Mouse (Mus musculus) induced T-regulatory cell, adult 2 months (primary cell): Measurements from ENCODE around the gene Lipm.

ENCODE experiments used
- DNase-seq: peaks from one replicate; pipeline ENCODE4 v3.0.0-alpha.2; 2012; ENCODE audit warnings: low read depth

The Lipm gene

DNA sequence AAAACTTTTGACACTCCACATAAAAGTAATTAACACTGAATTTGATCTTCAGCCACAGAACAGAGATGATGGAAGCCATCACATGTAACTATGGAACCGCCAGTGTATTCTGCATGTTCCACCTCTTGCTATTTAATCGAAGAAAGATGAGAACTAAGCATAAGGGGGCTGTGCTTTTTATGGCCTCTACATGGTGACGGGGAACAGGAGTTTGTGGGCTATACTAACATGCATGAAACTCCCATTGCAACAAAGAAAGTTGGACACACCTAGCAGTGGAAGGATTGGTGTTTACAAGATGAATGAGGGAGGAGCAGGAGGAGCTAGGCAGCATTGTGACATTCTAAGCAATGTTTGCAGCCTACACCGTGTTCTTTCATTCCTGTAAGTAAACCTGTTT lies at the start of gene Lipm:
TSS of gene Lipm (plus strand) at position 301 of the 400 bp plus-strand sequence.
- DNase-seq: no peak

DNA sequence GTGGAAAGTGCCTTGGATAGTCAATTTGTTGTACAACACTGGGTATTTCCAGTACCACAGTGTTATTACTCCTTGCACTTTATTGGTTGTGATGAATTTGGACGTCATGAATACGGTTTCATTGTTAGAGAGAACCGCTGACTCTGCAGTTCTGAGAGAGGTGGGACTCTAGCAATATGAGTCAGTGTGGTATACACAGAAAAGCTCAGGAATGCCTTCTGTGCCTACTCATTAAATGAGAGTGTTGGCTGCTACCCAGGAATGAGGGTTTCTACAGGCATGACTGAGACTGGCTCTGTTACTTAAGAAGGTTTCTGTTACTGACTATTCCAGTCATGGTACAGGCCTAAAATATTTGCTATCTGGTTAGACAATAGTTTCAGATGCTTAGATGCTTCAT lies 49.2 kb upstream of the Lipm start:
- DNase-seq: no peak

DNA sequence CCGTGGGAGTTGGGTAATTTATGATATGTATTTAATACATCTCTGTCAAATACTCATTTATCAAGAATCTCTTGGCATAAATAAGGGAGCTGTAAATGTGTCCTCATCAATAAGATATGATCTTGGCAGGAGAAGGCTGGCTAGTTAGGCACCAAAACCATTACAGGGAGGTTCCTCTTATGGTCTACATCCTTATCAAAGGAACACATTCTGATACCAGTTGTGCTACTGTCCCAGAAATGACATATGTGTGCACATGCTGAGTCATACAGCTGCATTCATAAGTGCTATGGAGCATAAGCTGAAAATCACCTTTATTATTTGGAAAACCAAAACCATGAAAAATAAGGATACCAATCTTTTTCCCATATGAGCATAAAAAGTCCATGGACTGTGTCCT lies 37.2 kb upstream of the Lipm start:
- no peak for DNase-seq

DNA sequence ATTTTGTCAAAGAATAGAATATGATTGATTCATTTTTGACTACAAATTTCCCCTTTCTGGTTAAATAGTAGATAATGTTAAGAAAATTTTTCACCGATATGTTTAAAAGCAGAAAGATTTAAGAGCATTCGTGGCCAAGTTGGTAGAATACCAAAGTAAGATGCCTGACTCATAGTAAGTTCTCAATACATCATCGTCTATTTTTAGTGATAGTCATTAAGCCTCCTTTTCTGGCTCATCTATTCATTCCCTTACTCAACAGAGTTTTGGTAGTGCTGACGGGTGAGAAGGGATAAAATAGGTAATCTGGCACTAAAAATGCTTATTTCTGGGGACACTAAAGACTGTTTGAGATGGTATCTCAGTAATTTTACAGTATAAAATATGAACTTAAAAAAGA lies 36.7 kb upstream of the Lipm start:
- DNase-seq: no peak

DNA sequence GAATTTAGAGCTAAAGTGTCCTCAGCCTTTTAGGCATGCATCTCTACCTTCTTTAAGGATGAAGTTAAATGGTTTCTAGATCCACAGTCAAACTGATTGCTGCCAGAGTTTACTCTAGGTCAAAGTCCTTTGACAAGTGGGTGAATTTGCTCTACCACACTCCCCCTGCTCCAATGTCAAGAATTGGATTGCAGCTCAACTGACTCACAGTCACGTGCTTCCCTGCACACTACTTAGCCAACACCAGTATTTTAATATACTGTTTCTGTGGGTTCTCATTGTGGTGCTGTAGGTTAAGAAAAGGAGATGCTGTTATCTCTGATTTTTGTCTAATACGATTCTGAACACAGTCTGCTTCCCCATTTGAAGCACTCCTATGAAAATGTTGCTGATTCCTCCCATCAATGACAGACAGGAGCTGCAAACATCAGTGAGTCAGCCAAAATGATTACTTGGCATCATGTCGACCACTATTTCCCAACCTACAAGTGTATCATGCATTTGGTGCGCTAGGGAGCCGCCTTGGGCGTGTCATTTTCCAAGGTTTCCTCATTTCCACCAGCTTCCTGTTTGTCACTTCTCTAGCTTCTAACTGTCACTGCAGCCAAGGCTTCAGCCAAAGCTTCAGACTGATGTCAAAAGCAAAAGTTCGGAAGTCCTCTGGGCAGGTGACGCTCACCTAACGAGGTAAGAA lies 33.8 kb upstream of the Lipm start, which contains the start of gene Lipn:
TSS of gene Lipn (plus strand) at position 580 of the 694 bp plus-strand sequence.
- no peak for DNase-seq

DNA sequence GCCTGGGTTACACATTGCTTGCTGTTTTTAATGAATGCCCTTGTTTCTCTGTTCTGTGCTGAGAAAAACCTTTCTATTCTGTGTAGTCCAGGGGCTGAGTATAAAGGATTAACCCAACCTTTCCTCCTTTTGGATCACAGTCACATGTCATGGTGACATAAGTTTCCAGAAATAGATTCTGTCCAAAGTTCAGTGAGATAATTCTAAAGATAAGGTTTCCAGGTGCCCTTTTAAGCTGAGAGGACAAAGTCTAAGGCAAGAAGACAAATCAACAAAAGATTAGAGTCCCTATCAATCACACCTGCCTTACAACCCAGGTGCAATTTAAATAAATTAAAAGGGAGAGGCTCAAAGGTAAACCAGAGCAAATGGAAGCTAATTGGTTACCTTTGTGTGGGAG lies 26.5 kb upstream of the Lipm start:
- DNase-seq: no peak

DNA sequence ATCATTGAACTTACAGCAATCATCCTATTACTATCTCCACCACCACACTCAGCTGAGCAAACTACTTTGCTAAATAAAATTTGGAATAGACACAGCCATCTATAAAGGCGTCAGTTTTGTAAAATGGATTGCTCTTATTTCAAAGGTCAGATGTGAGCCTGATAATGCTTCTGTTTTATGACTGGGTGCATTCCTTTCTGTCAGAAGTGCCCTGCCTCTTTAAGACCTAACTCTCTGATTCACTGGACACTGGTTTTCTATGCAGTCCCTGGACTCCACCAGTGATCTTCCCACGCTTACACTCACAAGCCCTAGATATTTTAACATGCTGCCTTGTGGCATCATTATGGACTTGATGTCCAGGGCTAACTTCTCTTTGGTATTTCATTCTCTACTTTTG lies 22.6 kb upstream of the Lipm start:
- DNase-seq: no peak

DNA sequence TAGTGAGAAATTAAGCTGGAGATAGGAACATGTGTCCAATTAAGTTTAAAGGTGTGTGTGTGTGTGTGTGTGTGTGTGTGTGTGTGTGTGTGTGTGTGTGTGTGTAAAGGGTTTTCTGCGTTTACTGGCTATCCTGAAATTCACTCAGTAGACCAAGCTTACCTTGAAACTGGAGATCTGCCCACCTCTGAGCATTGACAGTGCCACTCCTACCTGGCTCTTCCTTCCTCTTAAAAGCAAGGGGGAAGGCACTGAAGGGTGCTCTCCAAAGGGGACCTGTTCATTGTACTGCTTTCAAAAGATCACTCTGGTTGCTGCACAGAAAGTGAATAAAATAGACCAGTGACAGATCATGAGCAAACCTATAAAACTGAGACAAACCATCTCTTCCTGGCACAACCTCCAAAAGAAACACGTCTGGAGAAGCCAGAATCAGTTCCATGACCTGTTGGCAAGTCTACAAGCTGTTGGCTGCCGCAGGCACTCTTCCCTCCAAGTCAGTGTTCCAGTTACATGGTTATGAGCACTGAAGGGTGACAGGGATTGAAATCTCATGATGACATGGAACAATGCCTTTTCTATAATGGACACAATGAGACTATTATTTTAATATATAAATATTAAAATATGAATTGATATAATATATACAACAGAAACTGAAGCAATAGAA lies 11.6 kb upstream of the Lipm start:
- no peak for DNase-seq

DNA sequence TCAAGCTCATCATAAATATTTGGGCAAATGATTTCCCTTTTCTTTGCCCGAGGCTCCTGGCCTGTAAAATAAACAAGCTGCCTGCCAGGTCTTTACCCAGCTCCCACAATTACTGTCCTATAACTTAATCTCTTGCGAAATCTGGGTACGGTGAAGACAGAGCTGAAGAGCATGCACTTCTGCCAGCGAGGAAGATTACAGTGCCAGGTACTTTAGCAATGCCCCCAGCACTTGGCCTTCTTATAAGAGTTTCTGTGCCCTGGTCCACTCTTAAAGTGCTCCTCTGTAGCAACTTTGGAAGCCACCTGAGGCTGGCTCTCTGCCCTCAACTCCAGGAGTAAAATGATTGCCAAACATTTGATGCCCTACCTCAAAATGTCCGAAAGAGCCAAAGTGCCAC lies 5.4 kb upstream of the Lipm start:
- DNase-seq: no peak

DNA sequence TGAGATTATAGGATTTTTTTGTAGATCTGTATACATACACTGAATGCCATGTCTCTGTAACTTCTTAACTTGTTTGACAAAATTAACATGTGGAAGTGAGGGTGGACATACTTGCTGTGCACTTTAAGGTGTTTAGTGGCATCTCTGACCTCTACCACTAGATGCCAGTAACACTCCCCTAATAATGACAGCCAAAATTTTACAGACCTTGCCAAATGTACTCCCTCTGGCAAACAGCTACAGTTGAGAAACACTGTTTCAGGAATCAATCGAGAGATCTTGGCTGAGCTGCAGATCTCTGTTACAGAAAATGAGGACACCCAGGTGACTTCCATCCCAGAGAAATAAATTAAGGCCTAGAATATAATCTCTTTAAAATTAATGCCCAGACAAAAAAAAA lies 4.5 kb upstream of the Lipm start:
- DNase-seq: peak; percentile 7

DNA sequence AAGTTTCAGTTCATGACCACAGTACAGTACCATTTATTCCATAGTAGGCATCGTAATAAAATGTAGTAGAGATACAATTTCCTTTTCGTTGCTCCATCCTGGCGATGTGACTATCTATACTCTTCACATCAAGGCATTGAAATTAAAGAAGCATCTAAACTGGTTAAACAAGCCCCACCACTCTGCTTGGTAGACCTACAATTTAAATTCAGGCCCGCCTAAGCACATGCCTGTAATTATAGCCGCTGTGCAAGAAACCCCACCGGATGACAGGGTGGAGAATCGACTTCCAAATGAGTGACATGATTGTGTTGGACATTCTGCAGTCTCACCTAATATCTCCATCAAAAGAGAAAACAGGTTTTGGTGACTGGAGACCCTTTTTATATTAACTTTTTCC lies 1.2 kb downstream of the Lipm start:
- DNase-seq: no peak

DNA sequence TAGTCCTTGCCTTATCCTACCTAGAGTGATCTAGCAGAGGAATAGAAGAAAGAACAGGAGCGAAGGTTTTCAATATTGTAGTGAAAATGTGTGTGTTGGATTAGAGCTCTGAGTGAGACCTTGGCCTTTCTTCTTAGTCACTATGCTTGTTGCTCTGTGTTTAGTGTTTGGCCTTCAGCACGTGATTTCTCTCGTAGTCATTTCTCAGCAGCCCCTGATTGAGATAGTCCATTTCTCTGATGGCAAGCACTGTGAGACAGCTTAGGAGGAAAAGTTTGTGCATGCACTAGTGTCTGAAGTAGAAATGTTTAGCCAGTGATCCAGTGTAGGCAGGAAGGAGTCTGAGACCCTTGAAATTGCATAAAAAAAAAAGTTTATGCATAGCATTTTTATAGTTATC lies 4.1 kb downstream of the Lipm start:
- no peak for DNase-seq

DNA sequence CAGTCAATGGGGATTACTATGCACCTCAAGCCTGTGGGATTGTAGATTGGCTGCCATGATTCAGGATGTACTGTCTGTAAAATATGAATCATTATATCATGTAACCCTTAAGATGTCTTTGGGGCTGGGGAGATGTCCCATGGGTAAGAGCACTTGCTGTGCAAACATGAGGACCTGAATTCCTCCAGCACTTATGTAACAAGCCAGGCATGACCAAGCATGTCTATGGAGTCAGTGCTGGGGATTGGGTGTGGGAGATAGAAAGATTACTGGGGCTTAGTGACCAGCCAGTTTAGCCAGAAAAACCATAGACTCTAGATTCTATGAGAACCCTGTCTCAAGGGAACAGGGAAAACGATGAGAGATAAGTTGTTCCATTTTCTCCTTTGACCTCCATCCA lies 18.4 kb downstream of the Lipm start:
- DNase-seq: no peak

DNA sequence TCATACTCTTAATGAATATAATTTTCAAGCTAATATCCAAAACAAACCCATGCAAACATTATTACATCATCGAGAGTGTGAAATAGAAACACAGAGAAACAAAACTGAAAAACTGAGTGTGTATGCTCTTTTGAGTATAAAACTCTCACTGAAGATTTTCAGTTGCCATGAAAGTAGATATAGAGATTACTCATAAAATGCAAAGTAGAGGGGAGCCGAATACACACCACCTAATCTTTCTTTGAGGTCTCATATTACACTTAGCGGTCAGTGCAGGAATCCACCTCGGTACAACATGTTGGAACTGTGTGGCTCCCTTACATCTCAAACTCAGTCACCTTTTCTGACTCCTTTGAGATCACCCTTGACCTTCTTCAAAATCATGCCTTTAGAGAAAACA lies 18.9 kb downstream of the Lipm start:
- peak; percentile 34 for DNase-seq

DNA sequence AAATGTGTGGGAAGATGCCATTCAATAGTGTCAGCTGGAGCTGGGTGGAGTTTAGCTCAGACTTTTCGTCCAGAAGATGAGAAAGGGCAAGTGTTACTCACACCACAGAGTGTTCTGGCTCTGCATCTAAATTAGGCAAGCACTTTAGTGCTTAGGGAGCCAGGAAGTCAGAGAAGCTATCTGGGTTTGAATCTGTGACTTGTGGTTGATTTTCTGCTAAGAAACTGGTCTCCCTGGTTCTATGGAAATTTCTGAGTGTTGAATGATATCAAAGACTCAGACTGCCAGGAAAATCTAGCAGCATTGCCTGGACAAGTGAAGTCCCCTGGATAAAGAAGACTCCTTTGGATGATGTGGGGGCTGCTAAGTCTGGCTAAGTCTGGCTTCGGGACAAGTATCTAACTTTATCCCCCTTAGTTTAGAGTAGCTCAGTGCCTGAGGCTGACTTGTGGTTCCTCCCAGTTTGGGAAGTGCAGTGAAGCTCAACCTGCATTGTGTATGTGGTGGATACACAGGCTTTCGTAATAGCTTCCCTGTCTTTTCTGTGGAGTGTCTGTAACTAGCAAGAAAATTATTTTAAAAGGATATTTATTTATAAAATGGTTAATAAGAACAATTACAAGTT lies 19.5 kb downstream of the Lipm start:
- peak; percentile 45 for DNase-seq

DNA sequence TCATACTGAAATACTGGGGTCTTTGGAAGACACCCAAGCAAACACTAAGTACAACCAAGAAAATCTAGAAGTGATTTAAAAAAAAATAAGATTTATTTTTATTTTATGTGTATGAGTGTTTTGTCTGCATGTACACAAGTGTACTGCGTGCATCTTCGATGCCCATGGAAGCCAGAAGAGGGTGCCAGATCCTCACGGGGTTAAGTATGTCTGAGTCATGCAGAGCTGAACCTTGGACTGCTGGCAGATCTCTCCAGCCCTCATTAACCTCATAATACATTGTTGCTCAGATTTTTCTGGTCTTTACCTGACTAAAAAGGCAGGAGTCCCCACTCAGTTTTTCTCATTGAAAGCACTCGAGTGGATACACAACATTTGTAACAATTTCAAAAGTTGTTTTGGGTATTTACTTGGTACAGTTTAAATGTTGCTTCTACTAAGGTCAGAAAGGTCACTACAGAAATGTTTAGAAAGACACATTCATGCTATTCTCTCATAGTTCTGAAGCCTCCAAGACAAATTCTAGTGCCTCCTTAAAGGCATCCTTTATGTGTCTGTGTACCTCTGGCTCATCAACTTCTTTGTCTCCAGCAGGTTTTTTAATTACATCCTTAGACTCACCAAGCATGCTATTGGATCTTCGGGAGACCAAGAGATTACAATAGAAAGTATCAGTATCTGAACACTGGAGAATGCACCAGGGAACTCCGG lies 38.1 kb downstream of the Lipm start:
- no peak for DNase-seq

DNA sequence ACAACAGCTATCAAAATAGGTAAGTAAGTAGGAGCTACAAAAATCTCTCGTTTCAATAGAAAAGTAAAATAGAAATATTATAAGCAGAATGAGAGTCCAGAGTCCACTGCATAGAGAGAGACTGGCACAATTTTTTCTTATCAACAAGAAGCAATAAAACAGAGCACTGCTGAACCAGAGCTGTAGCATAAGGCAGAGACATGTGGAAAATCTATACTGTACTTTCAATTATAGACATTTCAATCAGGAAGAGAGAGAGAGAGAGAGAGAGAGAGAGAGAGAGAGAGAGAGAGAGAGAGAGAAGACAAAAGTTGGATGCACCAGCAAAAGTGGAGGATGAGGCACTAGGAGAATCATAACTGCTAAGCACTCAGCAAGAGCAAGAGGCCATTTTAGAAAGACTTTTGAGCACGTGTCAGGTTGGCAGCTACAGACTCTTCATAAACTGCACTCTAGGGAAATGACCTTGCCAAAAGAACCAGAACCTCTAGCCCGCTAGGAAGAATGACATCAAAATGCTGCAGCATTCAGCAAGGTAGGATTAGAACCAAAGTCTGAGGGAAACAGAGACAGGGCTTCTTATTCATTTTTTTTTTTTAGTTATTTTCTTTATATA lies 38.8 kb downstream of the Lipm start:
- DNase-seq: no peak

DNA sequence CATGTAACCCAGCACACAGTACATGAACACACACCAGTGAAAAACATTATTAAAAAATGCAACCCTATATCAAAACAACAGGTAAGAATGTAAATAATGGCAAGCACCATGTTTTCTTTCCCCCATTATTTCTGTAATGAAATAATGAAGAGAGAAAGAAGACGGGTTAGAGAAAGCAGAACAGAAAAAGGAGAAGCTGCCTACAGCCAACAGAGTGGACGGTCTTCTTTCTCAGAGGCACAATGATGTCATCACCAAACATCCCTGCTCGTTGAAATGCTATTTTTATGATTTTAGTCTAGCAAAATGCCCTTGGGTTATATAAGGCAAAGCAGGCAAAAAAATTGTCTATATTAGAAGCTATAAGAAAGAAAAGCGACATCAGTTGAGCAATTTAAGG lies 47.7 kb downstream of the Lipm start:
- no peak for DNase-seq

DNA sequence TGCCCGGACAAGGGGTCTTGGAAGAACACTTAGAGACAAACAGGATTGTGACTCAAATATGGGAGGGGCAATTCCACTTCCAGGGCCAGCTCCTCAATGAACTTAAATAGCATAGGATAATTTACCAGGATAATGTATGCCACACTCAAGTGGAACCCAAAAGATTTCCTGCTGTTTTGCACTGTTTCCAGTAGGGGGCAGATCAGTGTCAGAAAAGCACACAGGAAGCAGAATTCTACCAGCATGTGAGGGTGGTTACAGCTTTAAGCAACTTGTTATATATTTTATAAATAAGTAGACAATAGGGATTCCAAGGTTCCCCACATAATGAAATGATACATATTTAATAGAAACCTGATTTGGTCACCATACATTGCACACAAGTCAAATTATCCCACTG lies 51.2 kb downstream of the Lipm start:
- peak; percentile 80 for DNase-seq

DNA sequence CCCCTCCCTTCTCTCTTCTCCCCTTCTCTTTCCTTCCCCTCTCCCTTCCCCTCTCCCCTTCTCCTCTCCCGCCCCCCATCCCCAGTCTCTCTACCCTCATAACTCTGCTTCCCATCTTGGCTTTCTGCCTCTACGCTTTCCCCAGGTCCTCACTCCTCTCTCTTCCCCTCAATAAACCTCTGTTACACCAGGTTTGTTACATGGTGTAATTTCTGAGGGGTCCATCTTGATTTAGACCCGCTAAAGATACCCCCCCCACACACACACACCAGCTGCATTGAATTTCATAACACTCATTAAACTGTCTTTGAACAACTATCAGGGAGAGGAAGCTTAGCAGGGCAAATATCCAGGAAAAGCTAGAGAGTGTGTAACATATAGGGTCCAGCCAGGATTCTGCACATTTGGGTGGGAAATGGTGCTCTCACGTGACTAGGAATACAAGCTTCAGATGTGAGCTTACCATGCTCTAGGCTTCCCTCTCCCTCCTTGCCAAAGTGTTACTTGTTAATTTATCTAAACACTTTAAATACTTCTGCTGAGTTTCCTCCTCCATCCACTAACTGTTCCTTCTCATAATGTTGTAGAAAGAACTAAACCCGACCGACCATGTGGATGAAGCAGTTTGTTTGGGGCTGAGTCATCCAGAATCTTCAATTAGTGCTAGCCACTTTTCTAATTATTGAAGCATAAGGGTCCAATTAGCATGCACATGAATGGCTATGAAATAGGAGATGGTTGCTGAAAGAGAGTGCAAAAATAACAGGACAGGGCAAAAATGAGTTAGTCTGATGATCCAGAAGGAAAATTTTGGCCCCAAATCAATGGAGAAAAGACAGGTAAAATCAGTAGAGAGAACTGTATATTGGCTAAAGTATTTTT lies 52.8 kb downstream of the Lipm start:
- no peak for DNase-seq

DNA sequence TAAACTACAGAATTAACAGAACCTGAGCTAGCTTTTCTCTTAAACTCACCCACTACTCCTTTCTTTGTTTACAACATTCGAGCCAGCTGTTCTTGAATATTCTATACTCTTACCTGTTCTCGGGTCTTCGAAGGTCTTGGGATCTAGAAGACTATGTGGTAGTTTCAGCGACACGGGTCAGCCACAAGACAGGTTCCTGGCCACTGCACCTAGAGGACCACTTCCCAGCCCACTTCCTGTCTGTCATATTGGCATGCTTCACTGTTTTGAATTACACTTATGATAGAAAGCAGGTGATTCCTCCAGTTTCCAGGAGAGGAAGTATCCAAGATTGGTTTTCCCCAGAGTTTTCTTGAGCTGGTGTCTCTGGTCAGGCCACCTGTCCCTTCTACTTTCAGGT lies 62.0 kb downstream of the Lipm start:
- peak; percentile 44 for DNase-seq
